Mouse (Mus musculus): ENCODE results near the gene Sorcs3. TPM values are rescaled to one million over a fixed set of nuclear protein-coding genes. Genes with fewer than 3 reads are reported as not detected.

The Sorcs3 gene
- polyA plus RNA-seq, 1 experiment: 10.2 TPM

DNA sequence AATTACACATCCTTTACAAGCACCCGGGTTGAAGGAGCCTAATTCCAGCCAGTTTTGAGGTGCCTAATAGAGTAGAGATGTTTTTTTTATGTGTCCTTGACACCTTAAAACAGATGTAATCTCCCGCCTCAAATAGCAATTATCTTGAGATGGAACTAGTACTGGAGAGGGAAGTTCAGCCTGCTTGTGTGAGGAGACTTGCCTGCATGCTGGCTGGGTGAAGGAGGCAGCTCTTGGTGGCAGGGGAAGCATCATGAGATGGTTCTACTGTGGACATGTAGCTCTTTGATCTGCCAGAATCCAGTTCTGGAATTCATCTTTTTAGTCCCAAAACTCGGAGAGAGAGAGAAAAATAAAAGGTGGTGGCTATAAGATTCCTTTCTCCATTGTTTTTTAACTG lies 38.2 kb downstream of the Sorcs3 start:
- Histone ChIP-seq H3K4me3 (replicated peaks; ENCODE audit: insufficient read depth, low read depth, low read length) (no peak overlapping the region), H3K4me1 (ENCODE audit: control insufficient read depth, insufficient read depth, low read length) (no peaks in the 10 kb centered on the region), H3K27me3 (ENCODE audit: control insufficient read depth, insufficient read depth, low read length) (no peaks in the 10 kb centered on the region), H3K27ac (ENCODE audit: insufficient read depth, low read length) (no peak overlapping the region)
- 77% methylated on average over 3 of the region's 3 CpGs for WGBS
- TF ChIP-seq POLR2A (IDR thresholded peaks at IDR 0.05; ENCODE audit: borderline replicate concordance, insufficient read depth, low read length) (no peak), CTCF (IDR thresholded peaks at IDR 0.05; ENCODE audit: borderline replicate concordance, insufficient read depth, low read depth, low read length) (no peak)
- DNase-seq: no peak

DNA sequence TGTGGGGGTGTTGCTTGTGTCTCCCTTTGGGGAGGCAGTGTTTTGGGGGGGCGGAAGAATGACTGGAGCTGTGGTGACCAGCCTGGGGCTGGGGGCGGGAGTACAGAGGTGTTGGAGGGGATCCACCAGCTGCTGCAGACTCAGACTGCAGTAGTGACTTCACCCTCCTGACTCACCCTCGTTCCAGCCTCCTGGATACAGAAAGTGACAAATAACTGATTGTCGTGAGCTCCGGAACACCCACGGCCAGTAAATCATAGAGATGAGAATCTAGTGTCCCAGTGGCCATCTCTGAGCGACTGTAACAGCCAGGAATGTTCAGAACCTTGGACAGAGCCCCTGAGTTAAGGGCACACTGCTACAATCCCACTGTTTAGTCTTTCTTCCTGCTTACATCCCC lies 53.4 kb downstream of the Sorcs3 start:
- DNase-seq: no peak
- no peaks in the 10 kb centered on the region for H3K27me3 ChIP-seq (ENCODE audit: control insufficient read depth, insufficient read depth, low read length)
- no peak overlapping the region for H3K27ac ChIP-seq (ENCODE audit: insufficient read depth, low read length)
- 80% methylated on average over 7 of the region's 7 CpGs for WGBS
- TF ChIP-seq POLR2A (IDR thresholded peaks at IDR 0.05; ENCODE audit: borderline replicate concordance, insufficient read depth, low read length): no peak
- TF ChIP-seq CTCF (IDR thresholded peaks at IDR 0.05; ENCODE audit: borderline replicate concordance, insufficient read depth, low read depth, low read length): no peak
- no peak overlapping the region for H3K4me3 ChIP-seq (replicated peaks; ENCODE audit: insufficient read depth, low read depth, low read length)
- H3K4me1 ChIP-seq (ENCODE audit: control insufficient read depth, insufficient read depth, low read length): peaks cover 5% of the 10 kb centered on the region; the same call in 1 of the 2 replicates

DNA sequence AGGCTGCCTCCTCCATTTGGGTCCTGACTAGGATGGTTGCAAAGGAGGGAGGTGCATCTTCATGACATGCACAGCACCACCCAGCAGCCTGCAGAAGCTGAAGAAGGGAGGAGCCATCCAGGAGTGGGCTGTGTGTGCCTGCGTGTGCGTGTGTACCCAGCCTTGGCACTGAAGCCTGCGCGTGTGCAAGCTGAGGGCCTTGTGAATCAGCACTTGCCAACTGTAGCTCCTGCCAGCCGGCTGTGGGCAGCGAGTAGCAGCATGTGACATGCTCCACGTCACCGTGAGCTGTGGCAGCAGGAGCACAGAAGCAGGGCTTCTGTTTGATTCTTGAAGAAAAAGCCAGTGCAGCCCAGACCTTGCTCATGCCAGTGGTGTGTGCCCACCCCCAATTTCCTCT lies 54.8 kb downstream of the Sorcs3 start:
- no peak overlapping the region for H3K4me3 ChIP-seq (replicated peaks; ENCODE audit: insufficient read depth, low read depth, low read length)
- no peaks in the 10 kb centered on the region for H3K27me3 ChIP-seq (ENCODE audit: control insufficient read depth, insufficient read depth, low read length)
- no peak for TF ChIP-seq POLR2A (IDR thresholded peaks at IDR 0.05; ENCODE audit: borderline replicate concordance, insufficient read depth, low read length)
- no peak for TF ChIP-seq CTCF (IDR thresholded peaks at IDR 0.05; ENCODE audit: borderline replicate concordance, insufficient read depth, low read depth, low read length)
- no peak overlapping the region for H3K27ac ChIP-seq (ENCODE audit: insufficient read depth, low read length)
- 6% methylated on average over 8 of the region's 8 CpGs for WGBS
- peak; percentile 17 to 30 for DNase-seq
- peaks cover 5% of the 10 kb centered on the region; the same call in 1 of the 2 replicates for H3K4me1 ChIP-seq (ENCODE audit: control insufficient read depth, insufficient read depth, low read length)

DNA sequence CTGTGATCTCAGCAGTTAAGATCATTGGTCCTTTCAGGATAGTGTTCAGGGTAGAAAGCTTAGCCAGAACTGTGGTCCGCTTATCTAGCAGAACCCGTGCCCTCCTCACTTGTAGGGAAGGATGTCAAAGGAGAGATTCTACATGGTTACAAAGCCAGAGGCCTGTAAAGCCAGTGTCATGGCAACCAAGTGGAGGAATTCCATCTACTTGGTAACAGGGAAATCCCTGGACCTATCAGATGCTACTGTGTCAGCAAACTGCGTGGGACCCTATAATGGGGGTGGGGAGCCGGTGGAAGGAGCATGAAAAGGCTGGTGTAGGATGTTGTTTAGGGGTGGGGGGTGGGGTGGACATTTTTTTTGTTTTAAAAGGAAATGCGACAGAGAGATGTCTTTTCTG lies 57.9 kb downstream of the Sorcs3 start:
- H3K4me1 ChIP-seq (ENCODE audit: control insufficient read depth, insufficient read depth, low read length): peaks cover 5% of the 10 kb centered on the region; the same call in 1 of the 2 replicates
- no peak overlapping the region for H3K27ac ChIP-seq (ENCODE audit: insufficient read depth, low read length)
- no peak for TF ChIP-seq CTCF (IDR thresholded peaks at IDR 0.05; ENCODE audit: borderline replicate concordance, insufficient read depth, low read depth, low read length)
- no peak for TF ChIP-seq POLR2A (IDR thresholded peaks at IDR 0.05; ENCODE audit: borderline replicate concordance, insufficient read depth, low read length)
- WGBS: 50% methylated on average over 5 of the region's 5 CpGs
- H3K27me3 ChIP-seq (ENCODE audit: control insufficient read depth, insufficient read depth, low read length): no peaks in the 10 kb centered on the region
- no peak overlapping the region for H3K4me3 ChIP-seq (replicated peaks; ENCODE audit: insufficient read depth, low read depth, low read length)
- no peak for DNase-seq

DNA sequence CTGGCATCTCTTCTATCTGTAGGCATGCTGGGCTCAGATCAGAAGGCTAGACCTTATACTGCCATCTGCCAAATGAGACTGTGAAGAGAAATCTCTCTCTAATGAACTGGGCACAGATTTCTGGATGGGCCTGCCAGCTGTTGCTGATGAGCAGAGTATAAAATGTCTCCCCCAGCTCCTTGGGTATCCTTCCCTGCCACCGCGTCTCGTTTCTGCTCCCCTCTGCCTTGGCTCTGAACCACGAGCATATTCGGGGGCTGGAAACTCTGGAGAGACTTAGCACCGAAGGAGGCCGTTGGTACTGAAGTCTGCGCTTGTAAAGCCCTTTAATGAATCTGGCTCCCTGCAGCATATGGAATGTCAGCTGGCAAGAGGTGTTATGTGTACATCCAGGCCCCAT lies 74.4 kb downstream of the Sorcs3 start:
- no peak overlapping the region for H3K27ac ChIP-seq (ENCODE audit: insufficient read depth, low read length)
- DNase-seq: no peak
- H3K4me1 ChIP-seq (ENCODE audit: control insufficient read depth, insufficient read depth, low read length): no peaks in the 10 kb centered on the region
- H3K4me3 ChIP-seq (replicated peaks; ENCODE audit: insufficient read depth, low read depth, low read length): no peak overlapping the region
- 12% methylated on average over 8 of the region's 8 CpGs for WGBS
- no peaks in the 10 kb centered on the region; the same call in 1 of the 2 replicates for H3K27me3 ChIP-seq (ENCODE audit: control insufficient read depth, insufficient read depth, low read length)
- no peak for TF ChIP-seq POLR2A (IDR thresholded peaks at IDR 0.05; ENCODE audit: borderline replicate concordance, insufficient read depth, low read length)
- no peak for TF ChIP-seq CTCF (IDR thresholded peaks at IDR 0.05; ENCODE audit: borderline replicate concordance, insufficient read depth, low read depth, low read length)

DNA sequence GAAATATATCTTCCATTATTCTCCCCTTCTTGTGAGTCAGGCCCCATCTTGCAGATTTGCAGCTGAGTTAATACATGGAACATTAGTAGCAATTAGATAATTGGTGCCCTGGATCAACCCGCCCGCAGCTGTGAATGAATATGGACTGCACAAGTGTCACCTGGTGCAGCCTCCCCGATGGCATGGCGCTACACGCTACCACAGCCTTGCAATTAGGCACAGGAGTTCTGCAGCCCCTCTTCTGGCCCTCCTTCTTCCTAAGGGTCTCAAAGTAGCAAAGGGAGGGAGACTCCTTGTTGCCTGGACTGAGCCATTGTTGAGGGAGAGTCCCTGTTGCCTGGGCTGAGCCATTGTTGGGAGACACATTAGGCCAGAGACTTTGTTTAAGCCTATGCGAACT lies 76.4 kb downstream of the Sorcs3 start:
- 87% methylated on average over 6 of the region's 6 CpGs for WGBS
- no peak overlapping the region for H3K27ac ChIP-seq (ENCODE audit: insufficient read depth, low read length)
- TF ChIP-seq POLR2A (IDR thresholded peaks at IDR 0.05; ENCODE audit: borderline replicate concordance, insufficient read depth, low read length) (no peak), CTCF (IDR thresholded peaks at IDR 0.05; ENCODE audit: borderline replicate concordance, insufficient read depth, low read depth, low read length) (no peak)
- DNase-seq: no peak
- no peaks in the 10 kb centered on the region for H3K4me1 ChIP-seq (ENCODE audit: control insufficient read depth, insufficient read depth, low read length)
- no peaks in the 10 kb centered on the region; the same call in 1 of the 2 replicates for H3K27me3 ChIP-seq (ENCODE audit: control insufficient read depth, insufficient read depth, low read length)
- H3K4me3 ChIP-seq (replicated peaks; ENCODE audit: insufficient read depth, low read depth, low read length): no peak overlapping the region

DNA sequence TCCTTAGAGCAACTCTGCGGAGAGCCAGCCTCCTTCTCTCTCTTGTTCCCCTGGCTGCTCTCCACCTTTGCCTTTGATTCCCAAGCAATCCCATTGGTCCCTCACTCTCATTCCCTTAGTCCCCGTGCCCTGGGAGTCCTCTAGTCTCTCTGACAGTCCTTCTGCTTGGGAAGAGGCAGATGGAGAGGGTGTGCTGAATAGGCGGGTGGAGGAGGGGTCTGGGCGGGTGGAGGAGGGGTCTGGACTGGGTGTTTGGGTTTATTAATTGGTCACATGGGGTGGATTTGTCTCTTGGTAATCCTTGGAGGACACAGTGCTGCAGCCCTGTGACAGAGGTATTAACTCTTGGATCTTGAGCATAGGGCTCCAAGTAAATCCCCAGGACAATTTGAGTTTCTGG lies 77.4 kb downstream of the Sorcs3 start:
- Histone ChIP-seq H3K4me3 (replicated peaks; ENCODE audit: insufficient read depth, low read depth, low read length) (no peak overlapping the region), H3K27me3 (ENCODE audit: control insufficient read depth, insufficient read depth, low read length) (no peaks in the 10 kb centered on the region; the same call in 1 of the 2 replicates), H3K27ac (ENCODE audit: insufficient read depth, low read length) (no peak overlapping the region), H3K4me1 (ENCODE audit: control insufficient read depth, insufficient read depth, low read length) (no peaks in the 10 kb centered on the region)
- TF ChIP-seq CTCF (IDR thresholded peaks at IDR 0.05; ENCODE audit: borderline replicate concordance, insufficient read depth, low read depth, low read length) (no peak), POLR2A (IDR thresholded peaks at IDR 0.05; ENCODE audit: borderline replicate concordance, insufficient read depth, low read length) (no peak)
- WGBS: 23% methylated on average over 4 of the region's 4 CpGs
- DNase-seq: no peak

DNA sequence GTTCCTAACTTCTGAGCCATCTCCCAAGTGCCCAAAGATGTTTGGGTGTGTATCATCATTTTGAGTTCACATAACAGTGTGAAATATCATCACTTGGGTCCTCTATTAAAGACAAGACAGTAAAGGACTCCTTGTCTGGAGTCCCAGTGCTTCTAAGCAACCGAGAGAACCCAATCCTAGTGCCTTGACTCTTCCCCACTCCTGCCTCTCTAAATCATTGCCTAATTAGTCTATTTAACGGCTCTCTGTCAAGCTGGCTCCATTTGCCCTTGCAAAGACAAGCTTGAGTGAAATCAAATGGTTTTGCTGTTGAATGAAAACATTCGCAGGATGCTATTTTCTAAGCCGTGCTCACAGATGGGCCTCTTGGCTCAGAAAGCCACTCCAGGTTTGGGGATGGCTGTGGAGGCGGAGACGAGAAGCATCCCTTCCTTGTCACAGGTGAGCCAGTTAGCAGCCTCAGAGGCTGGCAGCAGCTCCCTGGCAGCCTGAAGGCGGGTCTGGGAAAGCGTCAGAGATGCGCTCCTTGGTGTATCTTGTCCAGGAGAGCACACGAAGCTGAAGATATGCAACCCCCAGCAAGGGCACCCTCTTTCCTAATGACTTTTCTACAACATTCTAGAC lies 79.9 kb downstream of the Sorcs3 start:
- no peak overlapping the region for H3K4me3 ChIP-seq (replicated peaks; ENCODE audit: insufficient read depth, low read depth, low read length)
- DNase-seq: peak; percentile 10 to 25
- H3K4me1 ChIP-seq (ENCODE audit: control insufficient read depth, insufficient read depth, low read length): no peaks in the 10 kb centered on the region
- WGBS: 13% methylated on average over 10 of the region's 10 CpGs
- no peaks in the 10 kb centered on the region; the same call in 1 of the 2 replicates for H3K27me3 ChIP-seq (ENCODE audit: control insufficient read depth, insufficient read depth, low read length)
- no peak overlapping the region for H3K27ac ChIP-seq (ENCODE audit: insufficient read depth, low read length)
- no peak for TF ChIP-seq CTCF (IDR thresholded peaks at IDR 0.05; ENCODE audit: borderline replicate concordance, insufficient read depth, low read depth, low read length)
